Mouse (Mus musculus) layer of hippocampus, adult 18-20 months (tissue): ENCODE measurements around the gene Exosc6. TPM values are rescaled to one million over a fixed set of nuclear protein-coding genes. Genes with fewer than 3 reads are reported as not detected.

Experiments
- microRNA-seq, 2 experiments: library from miRNA; unstranded; fragments of <30 nt; microRNA quantifications; one replicate each; pipeline ENCODE4 v1.2.0; 2021
- total RNA-seq, 2 experiments: library from RNA; stranded (reverse); gene quantifications; 2 replicates each; pipeline ENCODE4 v1.2.3; 2021

Exosc6 gene
- total RNA-seq, 2 experiments from 2014 or later, result not detected

Small RNAs within 50 kb of the gene (microRNA-seq; reads per million reads assigned to microRNA genes)
- gene Gm24103 (0 reads per million in 2 experiments), gene Mir3473d (0.25 to 0.98 reads per million in 2 experiments)

Other genes with a start within 250 kb of the Exosc6 start
- 10 to 100 TPM; 60.9 to 61.3 TPM for gene Cog4, start 209.7 kb upstream of the Exosc6 start, total RNA-seq
- gene Sf3b3, start 209.6 kb upstream of the Exosc6 start, total RNA-seq, result 10 to 100 TPM; 69.7 to 71.3 TPM
- gene Fuk, start 153.9 kb upstream of the Exosc6 start, total RNA-seq, result 10 to 100 TPM; 22.3 to 22.4 TPM
- gene St3gal2, start 136.4 kb upstream of the Exosc6 start, total RNA-seq, result 100 to 1,000 TPM; 101 to 103 TPM
- 10 to 100 TPM; 26.5 to 28.6 TPM for gene Ddx19a, start 58.5 kb upstream of the Exosc6 start, total RNA-seq
- gene Ddx19b, start 24.6 kb upstream of the Exosc6 start, total RNA-seq, result 10 to 100 TPM; 15.6 to 17.7 TPM
- 10 to 100 TPM; 82.2 to 91.4 TPM for gene Aars, start 23.2 kb upstream of the Exosc6 start, total RNA-seq
- 1 to 10 TPM; 1.6 to 2.2 TPM for gene Clec18a, start 36.1 kb downstream of the Exosc6 start, total RNA-seq
- 10 to 100 TPM; 24.3 to 27.0 TPM for gene Pdpr, start 38.3 kb downstream of the Exosc6 start, total RNA-seq
- gene Glg1, start 202.9 kb downstream of the Exosc6 start, total RNA-seq, result 100 to 1,000 TPM; 139 to 143 TPM
- 10 to 100 TPM; 24.2 to 25.0 TPM for gene Rfwd3, start 243.9 kb downstream of the Exosc6 start, total RNA-seq